In the genomic region with DNA sequence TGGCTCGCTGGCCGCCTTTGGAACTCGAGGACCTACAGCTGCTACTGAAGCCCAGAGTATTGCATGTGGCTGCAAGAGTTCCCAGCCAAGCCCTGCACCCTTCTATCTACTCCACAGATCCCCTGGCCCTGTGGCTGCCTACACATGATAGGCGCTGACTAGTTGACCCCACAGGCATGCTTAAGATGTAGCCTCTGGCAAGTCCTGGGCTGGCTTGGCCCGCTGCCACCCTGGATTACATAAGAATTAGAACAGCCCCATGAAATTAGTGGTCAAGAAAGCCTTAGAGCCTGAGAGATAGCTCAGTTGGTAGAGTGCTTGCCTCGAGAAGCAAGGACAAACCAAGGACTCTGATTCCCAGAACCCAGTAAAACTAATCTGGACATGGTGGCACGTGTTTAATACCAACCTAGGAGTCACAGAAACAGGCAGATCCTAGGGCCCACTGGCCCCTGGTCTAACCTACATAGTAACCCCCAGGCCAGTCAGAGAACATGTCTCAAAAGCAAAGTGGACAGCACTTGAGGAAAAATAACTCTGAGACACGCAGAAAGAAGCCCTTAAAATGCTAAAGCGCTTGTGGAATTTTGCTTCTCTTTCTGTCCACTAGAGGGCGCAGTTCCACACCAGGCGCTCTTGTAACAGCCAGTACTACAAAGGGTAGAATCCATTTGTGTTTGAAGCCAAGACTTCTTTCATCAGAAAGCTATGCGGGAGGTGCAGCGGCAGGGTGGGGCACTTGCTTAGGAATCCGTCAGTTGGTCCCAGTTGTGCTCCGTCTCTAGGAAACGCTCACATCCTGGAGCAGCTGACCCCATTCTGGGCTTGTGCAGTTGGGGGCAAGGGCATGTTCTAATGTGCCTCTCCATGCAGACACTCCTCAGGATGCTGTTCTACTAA, we compare ENCODE assay signal across 8 mouse cellular contexts. TPM values are rescaled to one million over a fixed set of nuclear protein-coding genes. Genes with fewer than 3 reads are reported as not detected.
A peak's percentile ranks its signal among the peaks of the same experiment; 100 is the strongest.
DNase-seq lines count a peak whose midpoint lies in the region; ATAC-seq and TF ChIP-seq lines count a peak whose summit lies in the region.

No protein-coding gene starts in this region.

- no peak overlapping the region for H3K4me2 ChIP-seq in kidney, embryonic 14.5 days (replicated peaks; ENCODE audit: low read depth, low read length)
- peak overlapping the region; percentile 21; the same call in 1 of the 2 replicates for H3K4me2 ChIP-seq in midbrain, postnatal 0 days (ENCODE audit: low read depth, low read length, poor library complexity, severe bottlenecking)

- H3K9me3 ChIP-seq in heart, embryonic 10.5 days = no peaks in the 10 kb centered on the region
- H3K9me3 ChIP-seq in kidney, embryonic 14.5 days (ENCODE audit: control insufficient read depth, low read length) = peaks cover 2% of the 10 kb centered on the region; the same call in 1 of the 2 replicates
- no peaks in the 10 kb centered on the region for H3K9me3 ChIP-seq in midbrain, postnatal 0 days (ENCODE audit: low read length)

- peaks cover 45% of the 10 kb centered on the region for H3K36me3 ChIP-seq in C2C12 (ENCODE audit: control insufficient read depth, insufficient read depth)
- H3K36me3 ChIP-seq in heart, embryonic 10.5 days = peaks cover 47% of the 10 kb centered on the region
- peaks cover 29% of the 10 kb centered on the region for H3K36me3 ChIP-seq in kidney, embryonic 14.5 days (ENCODE audit: control insufficient read depth, insufficient read depth, low read length)
- peaks cover 27% of the 10 kb centered on the region for H3K36me3 ChIP-seq in midbrain, postnatal 0 days (ENCODE audit: insufficient read depth, low read length)

- peak; percentile 61 for ATAC-seq in kidney, embryonic 14.5 days (ENCODE audit: low FRiP score, low TSS enrichment)
- peak; percentile 59 for ATAC-seq in midbrain, postnatal 0 days (ENCODE audit: low FRiP score)

- H3K27me3 ChIP-seq in C2C12 (ENCODE audit: control insufficient read depth, insufficient read depth, insufficient read length) = no peaks in the 10 kb centered on the region
- H3K27me3 ChIP-seq in heart, embryonic 10.5 days (ENCODE audit: insufficient read depth, poor library complexity, severe bottlenecking) = no peaks in the 10 kb centered on the region
- no peaks in the 10 kb centered on the region for H3K27me3 ChIP-seq in kidney, embryonic 14.5 days (ENCODE audit: control insufficient read depth, insufficient read depth, low read length)
- no peaks in the 10 kb centered on the region for H3K27me3 ChIP-seq in midbrain, postnatal 0 days (ENCODE audit: insufficient read depth, low read length)

- peak overlapping the region; percentile 80 for H3K27ac ChIP-seq in bone marrow macrophage, adult 2 months (ENCODE audit: insufficient read depth, low read depth, low read length)
- H3K27ac ChIP-seq in embryonic fibroblast, embryonic 13.5 days (ENCODE audit: insufficient read depth, low read length) = peak overlapping the region; percentile 79
- H3K27ac ChIP-seq in heart, embryonic 10.5 days = peak overlapping the region; percentile 76
- H3K27ac ChIP-seq in kidney, embryonic 14.5 days (ENCODE audit: low read depth, low read length) = peak overlapping the region; percentile 62; the same call in 1 of the 2 replicates
- peak overlapping the region; percentile 43; the same call in 1 of the 2 replicates for H3K27ac ChIP-seq in midbrain, postnatal 0 days (ENCODE audit: low read depth, low read length)

- H3K9ac ChIP-seq in kidney, embryonic 14.5 days (ENCODE audit: low read depth, low read length) = no peak overlapping the region
- H3K9ac ChIP-seq in midbrain, postnatal 0 days (replicated peaks; ENCODE audit: low read length, poor library complexity, severe bottlenecking) = no peak overlapping the region

- peaks cover 54% of the 10 kb centered on the region for H3K79me2 ChIP-seq in C2C12 (ENCODE audit: control insufficient read depth, insufficient read depth)

- no peak for TF ChIP-seq POLR2A in bone marrow macrophage, adult 2 months (IDR thresholded peaks at IDR 0.05; ENCODE audit: borderline replicate concordance, low read depth, low read length)
- no peak for TF ChIP-seq POLR2A in embryonic fibroblast, embryonic 13.5 days (IDR thresholded peaks at IDR 0.05; ENCODE audit: low read depth, low read length)

- H3K79me3 ChIP-seq in C2C12 (ENCODE audit: low read depth) = peaks cover 33% of the 10 kb centered on the region

- no peak overlapping the region for H3ac ChIP-seq in C2C12 (ENCODE audit: control insufficient read depth, insufficient read length, low read depth)

- WGBS in heart, embryonic 10.5 days = 24% methylated on average over 16 of the region's 16 CpGs
- 30% methylated on average over 16 of the region's 16 CpGs for WGBS in kidney, embryonic 14.5 days
- WGBS in midbrain, postnatal 0 days = 27% methylated on average over 16 of the region's 16 CpGs

- H3K4me3 ChIP-seq in C2C12 (ENCODE audit: insufficient read depth, poor library complexity, severe bottlenecking) = no peak overlapping the region
- H3K4me3 ChIP-seq in bone marrow macrophage, adult 2 months (ENCODE audit: insufficient read depth, low read length) = no peak overlapping the region
- no peak overlapping the region for H3K4me3 ChIP-seq in embryonic fibroblast, embryonic 13.5 days (ENCODE audit: insufficient read depth, low read length)
- H3K4me3 ChIP-seq in heart, embryonic 10.5 days = peak overlapping the region; percentile 37
- H3K4me3 ChIP-seq in kidney, embryonic 14.5 days (ENCODE audit: low read length) = no peak overlapping the region
- no peak overlapping the region for H3K4me3 ChIP-seq in midbrain, postnatal 0 days (ENCODE audit: low read depth, low read length)

- peak; percentile 24 for TF ChIP-seq CTCF in C2C12 (IDR thresholded peaks at IDR 0.05; ENCODE audit: control insufficient read depth, insufficient read depth, insufficient read length)
- peak; percentile 56; the same call in 1 of the 2 replicates for TF ChIP-seq CTCF in bone marrow macrophage, adult 2 months (IDR thresholded peaks at IDR 0.05; ENCODE audit: low read depth, low read length)
- TF ChIP-seq CTCF in embryonic fibroblast, embryonic 13.5 days (IDR thresholded peaks at IDR 0.05; ENCODE audit: borderline replicate concordance, insufficient read depth, low read length) = 0 out of 2 replicates have a peak, but pooled peaks have one; percentile 10
- TF ChIP-seq CTCF in midbrain, postnatal 0 days (IDR thresholded peaks at IDR 0.05) = peak; percentile 97

- peak; percentile 90 for DNase-seq in heart, embryonic 10.5 days (ENCODE audit: low spot score)
- DNase-seq in liver = peak; percentile 71
- DNase-seq in midbrain, postnatal 0 days (ENCODE audit: low spot score) = peak; percentile 88
- DNase-seq in spleen, postnatal 10 days (ENCODE audit: low spot score in 2 of 2) = peak; percentile 54 to 68

- peaks cover 50% of the 10 kb centered on the region for H3K4me1 ChIP-seq in bone marrow macrophage, adult 2 months (ENCODE audit: control insufficient read depth, insufficient read depth, low read length)
- peaks cover 20% of the 10 kb centered on the region for H3K4me1 ChIP-seq in embryonic fibroblast, embryonic 13.5 days (ENCODE audit: control insufficient read depth, insufficient read depth, low read length)
- H3K4me1 ChIP-seq in heart, embryonic 10.5 days = peaks cover 67% of the 10 kb centered on the region
- peaks cover 27% of the 10 kb centered on the region for H3K4me1 ChIP-seq in kidney, embryonic 14.5 days (ENCODE audit: control insufficient read depth, insufficient read depth, low read length)
- H3K4me1 ChIP-seq in midbrain, postnatal 0 days (ENCODE audit: insufficient read depth, low read length) = no peaks in the 10 kb centered on the region

TF ChIP-seq in C2C12, 6 proteins besides CTCF, POLR2A, EP300 and RAD21:
- TF ChIP-seq FOSL1 (IDR thresholded peaks at IDR 0.05; ENCODE audit: insufficient read depth, low read length, poor library complexity, severe bottlenecking) (no peak), CEBPB (IDR thresholded peaks at IDR 0.05; ENCODE audit: low read depth) (peak; percentile 31), MYOD1 (IDR thresholded peaks at IDR 0.05; ENCODE audit: control insufficient read depth, insufficient read length, low read depth) (peak; percentile 66), USF1 (IDR thresholded peaks at IDR 0.05; ENCODE audit: low read depth) (peak; percentile 20)

RNA-seq across cellular contexts. Expression of a gene that starts 33.6 kb away (rescaled TPM):
- 41.9 TPM for polyA plus RNA-seq in C2C12 (2012; fragmentation: generic; extraction: Trizol)
- 122 and 132 TPM in 2 replicates for polyA plus RNA-seq in bone marrow macrophage, adult 2 months (2012; ENCODE audit: insufficient read depth, insufficient read length, missing spikeins)
- 65.7 and 70.4 TPM in 2 replicates for polyA plus RNA-seq in embryonic fibroblast, embryonic 13.5 days (2011; ENCODE audit: insufficient read length, low read depth, missing spikeins)
- polyA plus RNA-seq in heart, embryonic 10.5 days (2016; fragmentation: Nextera tagmentation; extraction: Ambion mirVana) = 46.2 and 56.0 TPM in 2 replicates
- 30.2 and 36.5 TPM in 2 replicates for polyA plus RNA-seq in kidney, embryonic 14.5 days (2014; fragmentation: Nextera tagmentation; extraction: Ambion mirVana)
- 63.5 and 71.1 TPM in 2 replicates for total RNA-seq in midbrain, postnatal 0 days (2014; rRNA removed)
- 48.0 and 49.2 TPM in 2 replicates for polyA plus RNA-seq in midbrain, postnatal 0 days (2015; fragmentation: Nextera tagmentation; extraction: Ambion mirVana)

Comparison
In these comparisons a context has a peak if more than half of its experiments do, and no peak if none do; other contexts are left out.
1. CTCF ChIP-seq: peak in every context shown above with its lines; median percentile 97 in midbrain, postnatal 0 days; 56 in bone marrow macrophage, adult 2 months; 24 in C2C12; 10 in embryonic fibroblast, embryonic 13.5 days.